Mouse (Mus musculus) common myeloid progenitor, adult 5-6 weeks (primary cell): ENCODE results near the gene Lrrc74a. TPM values are rescaled to one million over a fixed set of nuclear protein-coding genes. Genes with fewer than 3 reads are reported as not detected.
A peak's percentile ranks its signal among the peaks of the same experiment; 100 is the strongest.

Source experiments
- ATAC-seq: replicated peaks from 2 replicates; pipeline ENCODE4 v1.8.0; 2016; ENCODE audit warnings: low read depth, mild to moderate bottlenecking, moderate TSS enrichment, inconsistent platforms; ENCODE audit not compliant: poor library complexity, severe bottlenecking
- total RNA-seq: library from RNA; stranded (forward); fragments of 200-1000, 187-1606 nt; gene quantifications from 2 replicates; pipeline ENCODE4 v1.2.3, GENCODE M21; 2017

The Lrrc74a gene
- total RNA-seq, result not detected in 2 replicates

DNA sequence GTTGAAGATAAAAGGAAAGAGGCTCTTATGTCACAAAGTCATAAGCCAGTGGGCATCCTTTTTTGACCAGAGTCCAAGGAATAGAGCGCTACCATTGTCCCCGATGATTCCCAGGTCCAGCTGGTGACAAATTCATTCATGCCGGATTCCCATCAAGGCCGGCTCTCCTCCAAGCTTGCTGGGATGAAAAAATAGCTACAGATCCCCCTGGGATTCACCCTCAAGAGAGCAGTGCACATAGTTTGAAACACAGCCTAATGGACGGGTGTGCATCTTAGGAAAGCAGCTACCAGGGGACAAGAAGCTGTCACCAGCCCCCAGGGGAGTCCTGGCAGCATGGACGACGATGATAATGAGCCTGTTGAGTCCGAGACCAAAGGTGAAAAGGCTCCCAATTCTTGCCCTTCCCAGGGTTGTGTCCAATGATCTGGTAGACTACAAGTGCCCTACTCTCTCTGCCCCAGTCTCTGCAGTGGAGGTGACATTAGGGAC, at the start of gene Lrrc74a:
Gene Lrrc74a (plus strand): TSS at position 51 of the 492 bp plus-strand sequence.
- ATAC-seq, result no peak

DNA sequence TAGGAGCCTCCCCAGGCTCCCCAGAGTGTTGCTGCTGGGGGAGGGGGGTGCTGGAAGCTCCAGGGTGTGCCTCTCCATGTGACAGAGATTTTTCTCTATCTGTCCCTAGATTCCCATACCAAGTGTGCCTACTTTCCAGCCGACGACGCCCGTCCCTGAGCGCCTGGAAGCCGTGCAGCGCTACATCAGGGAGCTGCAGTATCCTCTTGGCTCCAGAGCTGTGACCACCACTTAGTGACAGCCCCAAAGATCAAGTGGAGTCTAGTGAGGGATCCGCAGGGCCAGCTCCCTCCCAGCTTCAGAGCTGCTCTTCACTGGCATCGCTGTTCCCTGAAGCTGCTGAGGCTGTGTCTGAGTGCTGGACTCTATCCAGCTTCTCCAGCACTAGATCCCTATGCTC, 48.9 kb upstream of the Lrrc74a start:
- ATAC-seq, result no peak

DNA sequence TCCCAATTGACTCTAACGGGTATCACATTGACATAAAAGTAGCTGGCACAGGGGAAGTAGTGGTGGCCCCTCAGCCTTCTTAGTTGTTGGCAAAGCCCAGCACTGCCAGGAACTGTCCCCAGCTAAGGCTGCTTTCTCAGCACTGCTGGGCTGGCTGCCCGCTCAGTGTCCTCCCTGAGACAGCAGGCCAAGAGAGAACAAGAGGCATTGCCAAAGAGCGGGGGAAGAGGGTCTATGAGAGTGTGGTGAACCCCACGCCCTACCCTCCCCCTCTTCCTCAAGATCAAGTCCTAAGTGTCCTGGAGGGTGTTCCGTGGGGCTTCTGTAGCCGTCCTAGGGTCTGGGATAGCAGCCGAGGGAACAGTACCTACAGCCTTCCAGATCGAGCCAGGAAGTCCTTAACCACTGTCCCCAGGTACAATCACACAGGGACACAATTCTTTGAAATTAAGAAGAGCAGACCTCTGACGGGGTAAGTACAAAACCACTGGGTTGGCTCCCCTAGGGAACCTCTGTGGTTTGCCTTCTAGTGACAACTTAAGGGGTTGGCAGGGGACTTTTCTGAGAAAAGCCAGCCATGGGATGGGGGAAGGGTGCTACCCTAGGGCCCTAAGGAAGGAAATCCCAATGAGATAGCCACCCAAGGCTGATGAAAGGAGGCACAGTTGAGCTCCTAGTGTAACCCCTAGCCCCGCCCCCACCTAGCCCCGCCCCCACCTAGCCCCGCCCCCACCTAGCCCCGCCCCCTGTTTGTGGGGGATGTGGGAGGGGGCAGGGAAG, 47.4 kb upstream of the Lrrc74a start:
- ATAC-seq, result peak; percentile 62

DNA sequence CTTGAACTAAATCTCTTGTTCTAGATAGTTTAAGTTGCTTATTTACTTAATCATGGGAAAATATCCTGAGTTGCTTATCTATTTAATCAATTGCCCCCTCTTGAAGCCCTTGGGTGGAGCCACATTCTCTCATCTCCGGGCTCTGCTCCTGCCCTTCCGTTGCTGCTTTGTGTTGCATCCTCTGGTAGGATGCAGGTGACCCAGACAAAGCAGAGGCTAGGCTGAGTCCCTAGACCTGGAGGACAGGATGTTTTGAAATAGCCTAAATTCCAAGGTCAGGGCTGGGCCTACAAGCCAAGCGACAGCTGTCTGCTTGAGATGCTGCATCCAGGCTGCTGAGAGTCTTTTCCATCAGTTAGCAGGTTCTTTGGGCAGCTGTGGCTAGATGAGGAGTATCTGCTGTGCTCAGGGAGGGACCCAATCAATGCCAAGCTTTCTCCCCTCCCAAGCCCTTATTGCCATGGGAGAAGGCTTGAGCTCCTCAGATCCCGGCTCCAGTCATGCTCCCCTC, 46.7 kb upstream of the Lrrc74a start:
- ATAC-seq, result no peak

DNA sequence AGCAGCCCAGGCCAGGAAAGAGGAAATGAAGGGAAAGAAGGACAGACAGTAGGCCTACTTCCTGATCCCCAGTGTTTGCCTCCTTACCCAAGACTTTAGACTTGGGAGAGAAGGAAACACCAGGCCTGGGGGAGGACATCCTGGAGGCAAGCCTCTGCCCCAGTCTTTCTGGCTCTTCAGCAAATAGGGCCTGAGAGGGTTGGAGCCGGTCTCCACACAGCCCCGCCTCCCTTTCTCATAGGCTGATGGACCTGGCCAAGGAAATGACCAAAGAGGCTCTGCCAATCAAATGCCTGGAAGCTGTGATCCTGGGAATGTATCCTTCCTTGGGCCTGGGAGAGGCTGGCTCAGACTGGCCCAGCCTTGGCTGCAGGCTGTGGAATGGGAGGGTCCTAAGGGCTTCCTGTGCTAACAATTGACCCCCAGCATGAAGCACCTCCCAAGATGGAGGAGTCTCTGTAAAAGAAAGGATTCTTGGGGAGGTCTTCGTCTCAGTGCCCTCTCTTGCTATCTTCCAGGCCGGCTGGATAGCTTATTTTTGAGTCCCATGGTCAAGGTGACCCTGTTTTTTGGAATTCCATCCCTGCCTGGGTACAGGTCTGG, 46.1 kb upstream of the Lrrc74a start:
- no peak for ATAC-seq

DNA sequence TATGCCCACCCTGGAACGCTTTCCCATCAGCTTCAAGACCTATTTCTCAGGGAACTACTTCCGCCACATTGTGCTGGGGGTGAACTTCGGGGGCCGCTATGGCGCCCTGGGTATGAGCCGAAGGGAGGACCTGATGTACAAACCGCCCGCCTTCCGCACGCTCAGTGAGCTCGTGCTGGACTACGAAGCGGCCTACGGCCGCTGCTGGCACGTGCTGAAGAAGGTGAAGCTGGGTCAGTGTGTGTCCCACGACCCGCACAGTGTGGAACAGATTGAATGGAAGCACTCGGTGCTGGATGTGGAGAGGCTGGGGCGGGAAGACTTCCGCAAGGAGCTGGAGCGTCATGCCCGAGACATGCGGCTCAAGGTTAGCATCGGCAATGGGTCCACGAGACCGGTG, 45.3 kb upstream of the Lrrc74a start:
- ATAC-seq, result no peak

DNA sequence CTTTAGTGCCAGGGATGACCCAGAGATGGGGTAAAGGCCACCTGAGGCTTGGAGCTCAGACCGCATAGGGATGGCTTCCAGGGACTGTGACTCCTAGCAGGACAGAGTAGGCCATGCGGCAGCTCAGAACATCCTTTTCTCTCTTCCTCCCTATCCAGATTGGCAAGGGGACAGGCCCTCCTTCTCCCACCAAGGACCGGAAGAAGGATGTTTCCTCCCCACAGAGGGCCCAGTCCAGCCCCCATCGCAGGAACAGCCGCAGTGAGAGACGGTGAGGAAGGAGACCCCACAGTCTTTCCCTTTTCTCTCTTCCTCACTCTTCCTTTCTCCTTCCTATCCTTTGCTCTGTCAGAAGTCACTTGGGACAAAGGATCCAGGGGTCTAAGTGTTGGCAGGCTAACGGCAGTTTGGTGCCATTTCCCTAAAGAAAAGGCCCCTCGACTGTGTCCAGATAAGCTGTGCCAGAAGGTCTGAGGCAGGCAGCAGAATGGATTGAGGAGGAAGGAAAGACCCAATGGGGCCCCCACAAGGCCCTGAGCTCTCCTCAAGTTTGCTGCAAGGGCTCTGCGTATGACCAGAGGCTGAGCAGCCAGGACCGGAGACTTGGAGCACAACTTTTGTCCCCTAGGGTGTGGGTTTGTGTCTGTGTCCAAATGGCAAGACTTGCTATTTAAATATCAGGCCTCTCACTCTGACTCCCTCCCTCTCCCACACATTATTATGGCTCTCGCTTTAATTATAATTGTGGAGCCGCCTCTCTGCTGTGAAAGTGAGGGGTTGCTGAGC, 43.3 kb upstream of the Lrrc74a start:
- no peak for ATAC-seq

DNA sequence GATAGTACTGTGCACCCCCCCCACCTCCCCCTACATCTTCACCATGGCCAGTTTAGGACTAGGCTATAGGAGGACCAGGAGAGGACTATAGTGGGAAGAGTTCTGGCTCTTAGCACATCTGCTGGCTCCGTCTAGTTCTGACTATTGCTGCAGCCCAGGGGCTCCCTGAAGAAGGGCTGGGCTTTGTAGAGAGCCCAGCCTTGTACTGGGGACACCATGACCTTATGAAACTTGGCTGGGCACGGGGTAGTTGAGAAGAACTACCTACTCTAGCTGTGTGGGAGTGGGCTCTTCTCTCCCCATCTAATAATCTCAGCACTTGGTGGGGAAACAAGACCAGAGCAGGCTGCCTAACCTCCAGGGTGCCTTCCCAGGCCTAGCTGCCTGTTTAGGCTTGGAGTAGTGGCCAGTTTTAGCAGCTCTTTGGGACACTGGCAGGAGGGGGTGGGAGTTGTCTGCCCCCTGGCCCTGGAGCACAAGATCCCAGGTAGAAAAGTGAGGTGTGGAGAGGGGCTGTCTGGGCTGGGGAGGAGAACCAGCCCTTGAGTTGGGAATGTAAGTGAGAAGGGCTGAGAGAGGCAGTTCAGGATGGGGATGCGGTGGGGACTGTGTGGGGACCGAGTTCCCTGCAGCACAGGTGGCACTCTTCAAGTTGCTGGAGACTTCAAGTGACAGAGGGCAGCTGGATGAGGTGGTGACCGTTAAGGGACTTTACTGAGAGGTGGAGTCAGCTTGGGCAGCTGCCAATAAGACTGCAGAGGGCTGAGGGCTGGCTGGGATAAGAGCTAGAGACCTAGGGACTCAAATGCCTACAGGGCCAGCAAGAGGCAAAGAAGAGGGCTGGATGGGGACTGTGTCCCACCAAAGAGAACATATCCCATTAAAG, 41.5 kb upstream of the Lrrc74a start:
- ATAC-seq, result no peak

DNA sequence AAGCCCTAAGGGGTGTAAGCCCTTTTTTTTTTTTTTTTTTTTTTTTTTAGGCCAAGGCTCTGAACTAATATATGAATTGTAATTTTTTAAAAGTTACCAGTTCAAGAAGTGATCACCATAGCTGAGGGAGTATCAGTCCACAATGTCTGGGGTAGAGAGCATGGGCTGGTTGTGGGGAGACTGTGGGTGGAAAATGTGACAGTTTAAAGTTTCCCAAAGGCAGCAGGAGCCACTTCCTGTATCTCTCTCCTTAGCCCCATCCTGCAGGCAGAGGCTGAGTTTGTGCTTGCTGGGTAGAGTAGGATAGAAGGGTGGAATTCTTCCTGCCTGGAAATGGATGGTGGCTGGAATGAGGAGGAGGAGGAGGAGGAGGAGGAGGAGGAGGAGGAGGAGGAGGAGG, 40.8 kb upstream of the Lrrc74a start:
- ATAC-seq, result peak; percentile 26; the same call in 1 of the 2 replicates

DNA sequence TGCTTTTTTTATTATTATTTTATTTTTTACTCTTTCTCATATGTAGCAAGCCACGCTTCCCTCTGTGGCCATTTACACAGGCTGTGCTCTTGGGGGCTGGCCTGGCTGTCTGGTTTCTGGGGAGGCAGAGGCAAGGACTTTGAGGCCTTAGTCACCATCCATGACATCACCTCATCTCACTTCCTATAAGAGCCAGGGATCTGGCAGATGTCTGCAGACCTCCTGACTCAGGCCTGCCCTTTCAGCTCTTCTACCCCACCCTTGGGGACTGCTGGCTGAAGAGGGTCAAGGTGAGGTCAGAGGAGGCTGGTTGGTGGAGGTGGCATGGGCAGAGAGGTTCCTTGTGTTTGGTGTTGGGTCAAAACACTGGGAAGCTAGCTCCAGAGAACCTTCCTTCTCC, 39.7 kb upstream of the Lrrc74a start:
- ATAC-seq, result no peak

DNA sequence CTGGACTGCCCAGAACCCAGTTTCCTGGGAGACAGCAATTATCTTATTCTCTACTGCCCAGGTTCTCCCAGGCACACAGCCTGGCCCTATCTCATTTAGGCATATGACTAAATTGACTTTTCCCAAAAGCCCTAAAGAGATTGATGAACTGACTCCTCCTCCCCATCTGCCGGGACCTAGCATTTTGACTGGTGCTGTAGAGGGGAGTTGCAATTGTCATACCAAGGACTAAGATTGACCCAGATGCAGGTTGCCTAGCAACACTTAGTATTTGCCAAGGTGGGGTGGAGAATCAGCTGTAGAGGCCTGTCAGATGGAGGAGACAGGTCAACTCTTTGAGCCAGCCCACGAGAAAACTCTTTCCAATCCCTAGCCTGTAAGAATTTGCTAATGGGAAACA, 36.2 kb upstream of the Lrrc74a start:
- no peak for ATAC-seq

DNA sequence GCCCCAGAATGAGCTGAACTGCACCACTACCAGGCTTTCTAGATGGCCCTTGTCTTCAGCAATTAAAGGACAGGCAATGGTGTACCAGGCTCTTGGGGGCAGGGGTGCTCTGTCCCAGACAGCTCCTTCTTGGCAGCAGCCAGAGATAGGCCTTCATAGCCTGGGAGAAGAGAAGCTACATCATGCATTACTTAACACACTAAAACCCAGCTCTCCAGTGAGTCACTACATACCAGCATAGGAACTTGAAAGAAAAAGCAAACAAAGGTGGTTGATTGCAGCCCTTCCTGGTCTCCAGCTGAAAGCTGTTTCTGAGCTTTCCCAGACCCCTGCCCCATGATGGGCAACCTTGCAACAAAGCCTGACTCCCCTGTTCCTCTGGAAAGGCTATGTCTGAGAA, 35.6 kb upstream of the Lrrc74a start:
- ATAC-seq, result no peak

DNA sequence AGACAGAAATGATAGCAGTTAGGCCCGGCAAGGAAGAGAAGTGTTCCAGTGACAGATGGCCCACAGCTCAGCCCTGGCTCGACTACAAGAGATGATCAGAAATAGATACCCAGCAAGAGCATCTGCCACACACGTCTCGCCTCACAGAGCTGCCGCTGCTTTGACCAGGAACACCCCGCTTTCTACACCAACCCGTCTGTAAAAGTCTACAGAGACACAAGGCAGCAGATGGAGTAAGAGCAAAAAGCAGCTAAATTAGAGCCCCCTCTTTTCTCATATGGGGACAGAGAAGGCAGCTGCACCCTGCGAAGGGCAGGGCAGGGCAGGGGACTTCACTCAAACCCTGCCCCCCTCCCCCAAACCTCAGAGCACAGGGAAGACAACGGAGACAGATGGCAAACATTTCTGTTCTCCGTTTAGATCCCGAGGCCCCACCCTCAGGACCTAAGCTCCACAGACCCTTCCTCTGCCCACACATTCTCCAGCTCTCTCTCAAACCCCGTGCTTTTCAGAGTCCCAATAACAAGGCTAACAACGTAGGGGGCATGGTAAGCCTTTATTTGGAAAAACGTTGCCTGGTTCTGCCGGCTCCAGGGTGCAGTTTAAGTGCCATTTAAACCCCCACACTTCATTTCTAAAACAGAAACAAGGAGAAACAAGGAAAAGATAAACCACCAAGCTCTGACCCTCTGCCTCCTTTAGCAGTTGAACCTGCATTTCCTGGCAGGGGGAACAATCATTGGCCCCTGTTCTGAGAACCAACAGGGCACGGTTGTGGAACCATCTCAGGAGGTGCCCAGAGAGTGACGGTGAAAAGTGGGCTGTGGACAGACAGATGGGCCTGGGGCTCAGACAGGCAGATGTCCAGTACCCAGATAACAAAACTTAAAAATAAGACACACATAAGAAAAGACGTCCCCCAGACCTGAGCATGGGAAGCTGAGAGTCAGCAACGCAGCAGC, 33.9 kb upstream of the Lrrc74a start:
- ATAC-seq, result no peak

DNA sequence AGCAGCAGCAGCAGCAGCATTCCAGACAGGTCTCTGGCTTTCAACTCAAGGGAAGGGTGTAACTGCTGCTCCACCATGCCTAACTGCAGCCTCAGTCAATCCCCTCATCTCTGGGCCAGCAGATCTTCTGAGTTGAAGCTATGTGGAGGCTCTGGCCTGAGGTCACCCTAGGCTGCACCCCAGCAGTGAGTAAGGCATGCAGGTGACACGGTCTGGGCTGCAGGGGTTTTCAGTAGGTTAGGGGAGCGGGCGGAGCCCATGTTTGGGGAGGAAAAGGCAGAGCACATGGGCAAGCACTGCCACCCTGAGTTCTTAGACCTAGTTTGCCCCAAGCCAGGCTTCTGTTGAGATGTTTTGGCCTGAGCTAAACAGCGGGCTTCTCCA, 33.2 kb upstream of the Lrrc74a start:
- no peak for ATAC-seq

DNA sequence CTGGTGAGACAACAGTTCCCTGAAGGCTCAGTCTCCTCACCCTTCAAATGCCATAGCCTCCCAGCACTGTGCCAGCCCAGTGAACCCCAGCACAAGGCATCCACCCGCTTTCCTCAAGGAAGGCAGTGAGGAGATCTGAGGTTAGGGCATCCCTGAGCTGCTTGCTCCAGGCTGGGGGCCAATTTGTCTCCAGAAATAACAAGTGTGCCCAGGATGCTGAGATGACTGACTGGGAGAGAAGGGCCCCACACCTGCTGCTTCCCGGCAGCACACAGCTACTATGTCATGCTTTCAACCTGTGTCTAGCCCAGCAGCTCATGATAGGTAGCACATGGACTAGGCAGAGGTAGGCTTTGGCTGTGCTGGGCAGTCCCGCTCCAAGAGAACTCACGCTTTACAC, 32.7 kb upstream of the Lrrc74a start:
- ATAC-seq, result no peak

DNA sequence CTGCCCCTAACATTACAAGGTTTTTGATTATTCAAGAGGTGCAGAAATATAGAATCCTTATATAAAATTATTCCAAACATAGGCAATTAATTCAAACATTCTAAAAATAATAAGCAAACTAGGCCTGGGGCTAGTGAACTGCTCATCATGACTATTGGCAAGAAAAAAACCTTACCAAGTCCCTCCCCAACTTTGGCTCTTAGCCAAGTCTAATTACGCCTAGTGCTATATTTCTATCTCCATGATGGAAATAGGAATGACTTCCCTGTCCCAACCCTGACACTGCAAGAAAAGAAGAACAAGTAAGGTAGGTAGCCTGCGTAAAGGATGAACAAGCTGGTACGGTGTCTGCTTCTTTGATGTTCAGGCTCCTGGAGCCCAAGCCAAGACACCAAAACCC, 31.5 kb upstream of the Lrrc74a start:
- ATAC-seq, result no peak

DNA sequence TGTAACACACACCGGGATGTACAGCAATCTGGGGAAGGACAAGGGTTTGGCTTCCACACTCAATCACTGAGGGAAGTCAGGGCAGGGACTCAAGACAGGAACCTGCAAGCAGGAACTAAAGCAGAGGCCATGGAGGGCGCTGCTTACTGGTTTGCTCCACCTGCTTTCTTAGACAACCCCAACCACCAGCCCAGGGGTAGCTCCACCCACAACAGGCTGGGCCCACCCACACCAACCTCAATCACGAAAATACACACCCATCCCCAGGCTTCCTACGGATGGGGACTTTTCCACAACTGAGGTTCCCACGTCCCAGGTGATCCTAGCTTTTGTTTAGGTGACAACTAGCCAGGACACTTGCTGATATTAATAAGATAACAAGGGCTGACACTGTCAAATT, 28.3 kb upstream of the Lrrc74a start:
- no peak for ATAC-seq

DNA sequence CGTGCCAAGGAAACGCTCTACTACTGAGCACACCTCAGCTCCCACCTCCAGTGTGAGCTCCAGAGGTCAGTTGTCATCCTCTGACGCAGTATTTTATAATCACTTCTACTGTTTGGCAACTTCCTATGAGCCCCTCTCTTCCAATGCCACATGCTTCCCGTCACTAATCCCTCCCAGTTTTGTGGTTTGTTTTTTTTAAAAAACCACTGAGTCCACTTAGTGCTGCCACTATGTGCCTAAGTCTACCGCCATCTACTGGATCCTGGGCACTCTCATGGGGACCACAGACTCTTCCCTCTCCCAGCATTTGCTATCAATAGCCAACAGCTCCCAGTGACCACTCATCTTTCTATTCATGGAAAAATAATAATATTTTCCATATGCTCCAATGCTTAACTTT, 20.1 kb upstream of the Lrrc74a start:
- ATAC-seq, result peak; percentile 98

DNA sequence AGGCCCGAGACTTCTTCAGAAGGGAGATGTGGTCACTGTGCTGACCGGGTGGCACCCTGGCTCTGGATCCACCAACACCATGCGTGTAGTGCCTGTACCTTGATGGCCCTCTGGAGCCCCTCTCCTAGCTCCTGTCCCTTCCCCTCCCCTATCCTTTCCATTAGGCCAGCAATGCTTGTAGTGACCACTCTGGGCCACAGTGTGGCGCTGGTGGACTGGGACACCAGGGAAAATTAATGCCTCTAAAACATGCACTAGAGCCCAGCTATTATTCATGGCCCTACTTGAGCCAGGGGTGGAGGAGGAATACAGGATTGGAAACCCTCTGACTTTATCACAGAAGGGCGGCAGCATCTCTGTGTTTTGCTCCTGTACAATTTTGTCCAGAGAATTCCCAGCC, 18.8 kb upstream of the Lrrc74a start:
- ATAC-seq, result 0 out of 2 replicates have a peak, but pooled peaks have one; percentile 36
